Mouse (Mus musculus): ENCODE results near the gene Gnas. TPM values are rescaled to one million over a fixed set of nuclear protein-coding genes. Genes with fewer than 3 reads are reported as not detected.

Gene Gnas
- polyA plus RNA-seq, 1 experiment from 2014 or later, result 2,600 TPM

DNA sequence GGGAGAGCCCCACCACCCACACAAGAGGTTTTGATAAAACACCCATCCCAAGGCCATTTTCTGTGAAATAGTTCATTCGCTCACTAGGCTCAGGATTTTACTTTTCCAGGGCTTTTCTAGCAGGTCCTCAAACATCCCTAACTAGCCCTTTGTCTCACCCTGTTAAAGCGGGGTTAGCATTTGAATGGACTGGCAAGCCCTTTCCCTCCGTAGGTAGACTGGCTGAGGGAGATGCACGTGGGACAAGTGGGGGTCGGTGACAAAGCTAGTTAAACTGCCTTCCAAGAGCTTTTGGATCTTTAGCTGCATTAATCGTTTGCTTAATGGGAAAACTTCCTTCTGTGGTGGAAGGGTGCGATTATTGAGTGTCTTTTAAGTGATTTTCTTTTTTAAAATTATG lies 3.8 kb downstream of the Gnas start:
- peaks cover 55% of the 10 kb centered on the region for H3K27me3 ChIP-seq (replicated peaks; ENCODE audit: control insufficient read depth, insufficient read depth, low read length)
- H3K9me3 ChIP-seq (ENCODE audit: control insufficient read depth, low read length), result peaks cover 40% of the 10 kb centered on the region
- DNase-seq (ENCODE audit: low spot score) (no peak), ATAC-seq (ENCODE audit: low read depth) (no peak)
- WGBS, result 42% methylated on average over 7 of the region's 7 CpGs
- H3K4me2 ChIP-seq (ENCODE audit: low read depth, low read length), result no peak overlapping the region
- H3K4me1 ChIP-seq (ENCODE audit: control insufficient read depth, insufficient read depth, low read length), result no peaks in the 10 kb centered on the region; the same call in 1 of the 2 replicates
- H3K36me3 ChIP-seq (ENCODE audit: control insufficient read depth, insufficient read depth, low read length), result peaks cover 62% of the 10 kb centered on the region
- no peak overlapping the region for H3K9ac ChIP-seq (ENCODE audit: low read depth, low read length)
- H3K4me3 ChIP-seq (ENCODE audit: low read depth, low read length), result peak overlapping the region; percentile 35
- H3K27ac ChIP-seq (replicated peaks; ENCODE audit: low read depth, low read length), result no peak overlapping the region

DNA sequence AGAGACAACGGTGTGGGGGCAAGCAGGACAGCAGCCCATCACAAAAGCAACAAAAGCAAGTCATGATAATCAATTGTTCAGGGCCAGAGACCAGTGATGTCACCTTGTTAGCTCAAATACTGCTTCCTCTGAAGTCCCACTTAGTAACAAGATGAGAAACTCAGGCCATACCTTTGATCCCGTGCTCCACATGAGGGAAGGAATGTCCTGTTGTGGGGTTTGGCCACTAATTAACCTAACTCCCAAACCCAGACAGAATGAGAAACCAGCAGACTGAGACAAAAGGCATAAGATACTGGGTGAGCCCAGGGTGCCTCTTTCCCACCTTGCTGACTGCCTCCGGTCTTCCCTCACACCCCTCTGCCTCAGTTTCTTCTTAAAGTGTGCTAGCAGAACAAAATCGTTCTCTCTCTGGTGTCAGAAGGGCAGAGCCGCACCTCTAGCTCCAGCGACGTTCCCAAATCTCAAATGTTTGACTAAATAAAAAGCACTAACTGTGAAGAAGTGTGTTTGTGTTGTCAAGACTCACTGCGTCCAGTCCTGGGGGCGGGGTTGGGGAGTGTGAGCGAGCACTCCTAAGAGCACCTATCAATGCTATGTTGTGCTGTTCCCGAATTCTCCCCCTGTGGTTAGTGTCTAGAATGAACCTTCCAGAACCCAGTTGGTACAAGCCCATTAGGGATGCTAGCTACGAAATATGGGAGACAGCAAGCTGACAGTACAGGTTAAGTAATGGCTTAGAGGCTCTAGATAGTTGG lies 4.7 kb downstream of the Gnas start:
- H3K27ac ChIP-seq (replicated peaks; ENCODE audit: low read depth, low read length), result no peak overlapping the region
- H3K27me3 ChIP-seq (replicated peaks; ENCODE audit: control insufficient read depth, insufficient read depth, low read length), result peaks cover 49% of the 10 kb centered on the region
- ATAC-seq (ENCODE audit: low read depth) (no peak), DNase-seq (ENCODE audit: low spot score) (no peak)
- WGBS, result 56% methylated on average over 12 of the region's 12 CpGs
- peaks cover 4% of the 10 kb centered on the region; the same call in 1 of the 2 replicates for H3K4me1 ChIP-seq (ENCODE audit: control insufficient read depth, insufficient read depth, low read length)
- peaks cover 60% of the 10 kb centered on the region for H3K36me3 ChIP-seq (ENCODE audit: control insufficient read depth, insufficient read depth, low read length)
- no peak overlapping the region for H3K4me3 ChIP-seq (ENCODE audit: low read depth, low read length)
- H3K9me3 ChIP-seq (ENCODE audit: control insufficient read depth, low read length), result peaks cover 40% of the 10 kb centered on the region
- H3K9ac ChIP-seq (ENCODE audit: low read depth, low read length), result no peak overlapping the region
- no peak overlapping the region for H3K4me2 ChIP-seq (ENCODE audit: low read depth, low read length)

DNA sequence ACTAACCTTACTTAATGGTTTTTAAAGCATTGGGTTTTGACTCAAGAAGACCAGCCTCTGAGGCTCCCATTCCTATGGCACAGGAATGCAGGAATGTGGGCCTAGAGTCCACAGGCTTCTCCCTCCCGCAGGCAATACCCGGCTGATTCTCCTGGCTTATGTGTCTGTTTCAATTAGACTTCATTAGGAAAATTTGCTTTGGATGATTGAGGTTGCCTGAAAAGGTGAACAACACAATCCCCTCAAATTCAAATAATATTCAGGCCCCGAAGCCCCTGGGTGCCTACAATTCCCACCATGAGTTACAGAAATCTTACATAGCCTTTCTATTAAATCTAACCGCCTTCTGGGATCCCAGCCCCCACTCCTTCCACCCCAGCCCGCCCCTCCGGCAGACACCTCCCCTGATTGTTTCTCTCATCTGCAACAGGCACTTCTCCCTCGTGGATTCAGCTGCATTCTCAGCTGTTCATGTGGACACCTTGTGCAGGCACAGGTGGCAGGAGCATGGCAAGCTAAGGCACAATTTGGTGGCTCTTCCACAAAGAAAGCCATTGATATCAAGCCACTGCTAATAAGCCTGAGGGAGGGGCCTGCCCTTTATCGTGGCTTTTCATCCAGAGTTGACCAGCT lies 7.0 kb downstream of the Gnas start:
- H3K27me3 ChIP-seq (replicated peaks; ENCODE audit: control insufficient read depth, insufficient read depth, low read length), result peaks cover 26% of the 10 kb centered on the region
- no peak overlapping the region for H3K9ac ChIP-seq (ENCODE audit: low read depth, low read length)
- ATAC-seq (ENCODE audit: low read depth) (no peak), DNase-seq (ENCODE audit: low spot score) (no peak)
- WGBS, result 46% methylated on average over 8 of the region's 8 CpGs
- peaks cover 4% of the 10 kb centered on the region; the same call in 1 of the 2 replicates for H3K4me1 ChIP-seq (ENCODE audit: control insufficient read depth, insufficient read depth, low read length)
- peaks cover 47% of the 10 kb centered on the region for H3K36me3 ChIP-seq (ENCODE audit: control insufficient read depth, insufficient read depth, low read length)
- peak overlapping the region; percentile 48 for H3K4me2 ChIP-seq (ENCODE audit: low read depth, low read length)
- H3K27ac ChIP-seq (replicated peaks; ENCODE audit: low read depth, low read length), result no peak overlapping the region
- H3K9me3 ChIP-seq (ENCODE audit: control insufficient read depth, low read length), result peaks cover 38% of the 10 kb centered on the region
- H3K4me3 ChIP-seq (ENCODE audit: low read depth, low read length), result peak overlapping the region; percentile 20; the same call in 1 of the 2 replicates

DNA sequence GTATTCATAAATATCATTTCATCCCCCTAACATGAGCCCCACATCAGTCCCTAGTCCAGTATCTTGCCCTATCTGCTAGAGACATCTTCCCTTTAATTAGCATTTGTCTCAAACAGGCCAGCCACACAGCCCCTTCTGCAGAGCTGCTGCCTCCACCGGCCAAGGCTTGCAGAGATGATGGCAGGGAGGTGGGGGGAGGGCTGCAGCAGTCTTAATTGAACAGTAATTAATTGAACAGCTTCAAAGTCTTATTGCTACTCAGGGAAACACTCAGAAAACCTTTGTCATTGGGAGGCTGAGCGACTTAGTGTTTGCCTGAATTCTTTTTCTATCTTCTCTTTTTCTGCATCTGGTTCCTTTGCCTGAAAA lies 7.5 kb downstream of the Gnas start:
- Histone ChIP-seq H3K4me2 (ENCODE audit: low read depth, low read length) (peak overlapping the region; percentile 48), H3K9ac (ENCODE audit: low read depth, low read length) (no peak overlapping the region), H3K27me3 (replicated peaks; ENCODE audit: control insufficient read depth, insufficient read depth, low read length) (peaks cover 21% of the 10 kb centered on the region), H3K36me3 (ENCODE audit: control insufficient read depth, insufficient read depth, low read length) (peaks cover 47% of the 10 kb centered on the region), H3K4me1 (ENCODE audit: control insufficient read depth, insufficient read depth, low read length) (peaks cover 4% of the 10 kb centered on the region; the same call in 1 of the 2 replicates), H3K9me3 (ENCODE audit: control insufficient read depth, low read length) (peaks cover 38% of the 10 kb centered on the region), H3K4me3 (ENCODE audit: low read depth, low read length) (peak overlapping the region; percentile 20), H3K27ac (replicated peaks; ENCODE audit: low read depth, low read length) (no peak overlapping the region)
- DNase-seq (ENCODE audit: low spot score) (no peak), ATAC-seq (ENCODE audit: low read depth) (no peak)
- WGBS, result 15% methylated on average over 2 of the region's 2 CpGs

DNA sequence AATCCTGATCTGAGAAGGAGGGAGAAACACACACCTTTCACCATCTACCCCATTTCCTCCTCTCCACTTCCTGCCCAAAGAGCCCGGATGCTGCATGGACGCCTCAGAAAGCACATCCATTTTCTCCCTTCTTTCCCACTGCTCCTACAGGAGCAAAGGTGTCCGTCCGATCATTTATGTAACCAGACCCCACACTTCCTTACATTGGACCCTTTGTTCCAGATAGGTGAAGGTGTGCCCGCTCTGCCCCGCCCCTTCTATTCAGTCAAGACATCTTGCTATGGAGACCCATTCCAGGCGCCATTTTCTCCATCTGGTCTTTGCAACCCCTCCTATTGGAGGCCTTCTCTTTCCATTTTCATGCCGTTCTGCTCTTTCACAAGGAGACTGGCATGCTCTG lies 10.3 kb downstream of the Gnas start:
- 51% methylated on average over 8 of the region's 8 CpGs for WGBS

DNA sequence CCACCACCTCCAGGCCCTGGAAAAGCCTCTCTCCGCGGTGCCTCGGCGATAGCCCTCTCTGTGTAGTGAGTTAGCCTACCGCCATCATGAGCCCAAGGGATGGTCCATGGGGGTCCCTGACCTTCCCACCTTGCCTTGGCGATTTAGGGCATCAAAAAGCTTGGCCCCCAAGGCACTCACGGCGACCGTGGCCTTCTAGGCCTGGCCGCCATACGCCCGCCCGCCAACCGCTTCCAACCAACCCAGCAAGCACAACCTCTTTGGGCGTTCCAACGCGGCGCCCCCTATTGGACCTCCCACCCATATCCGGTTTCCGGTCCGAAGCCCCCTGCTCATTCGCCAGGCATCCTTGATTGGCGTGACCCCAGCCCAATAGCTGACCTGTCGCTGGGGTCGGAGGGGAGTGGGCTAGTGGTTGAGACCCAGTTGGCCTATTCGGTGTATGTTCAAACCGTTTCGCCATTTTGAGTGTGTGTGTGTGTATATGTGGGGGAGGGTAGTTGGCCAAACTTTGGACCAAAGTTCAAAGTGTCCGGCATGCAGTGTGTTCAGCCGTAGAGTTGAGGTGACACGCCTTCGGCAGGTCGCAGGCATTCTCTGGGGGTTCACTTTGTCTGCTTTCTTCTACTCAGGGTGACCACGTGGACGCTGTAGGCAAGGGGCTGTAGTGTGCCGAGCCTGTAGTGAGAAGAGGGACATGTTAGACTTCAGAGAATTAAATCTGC lies 11.2 kb downstream of the Gnas start:
- peak overlapping the region; percentile 65 for H3K4me2 ChIP-seq (ENCODE audit: low read depth, low read length)
- peak; percentile 97 for DNase-seq (ENCODE audit: low spot score)
- H3K27me3 ChIP-seq (replicated peaks; ENCODE audit: control insufficient read depth, insufficient read depth, low read length), result peaks cover 26% of the 10 kb centered on the region
- peaks cover 62% of the 10 kb centered on the region for H3K9me3 ChIP-seq (ENCODE audit: control insufficient read depth, low read length)
- WGBS, result 63% methylated on average over 36 of the region's 36 CpGs
- H3K36me3 ChIP-seq (ENCODE audit: control insufficient read depth, insufficient read depth, low read length), result peaks cover 60% of the 10 kb centered on the region
- peak; percentile 90 for ATAC-seq (ENCODE audit: low read depth)
- peak overlapping the region; percentile 75 for H3K9ac ChIP-seq (ENCODE audit: low read depth, low read length)
- H3K27ac ChIP-seq (replicated peaks; ENCODE audit: low read depth, low read length), result peak overlapping the region; percentile 83
- peaks cover 4% of the 10 kb centered on the region; the same call in 1 of the 2 replicates for H3K4me1 ChIP-seq (ENCODE audit: control insufficient read depth, insufficient read depth, low read length)
- H3K4me3 ChIP-seq (ENCODE audit: low read depth, low read length), result peak overlapping the region; percentile 57

More for the DNA sequence above, 10.3 kb downstream of the Gnas start:
- Histone ChIP-seq H3K36me3 (ENCODE audit: control insufficient read depth, insufficient read depth, low read length) (peaks cover 53% of the 10 kb centered on the region), H3K4me3 (ENCODE audit: low read depth, low read length) (peak overlapping the region; percentile 57), H3K9me3 (ENCODE audit: control insufficient read depth, low read length) (peaks cover 53% of the 10 kb centered on the region), H3K4me1 (ENCODE audit: control insufficient read depth, insufficient read depth, low read length) (peaks cover 4% of the 10 kb centered on the region; the same call in 1 of the 2 replicates), H3K27ac (replicated peaks; ENCODE audit: low read depth, low read length) (peak overlapping the region; percentile 83), H3K27me3 (replicated peaks; ENCODE audit: control insufficient read depth, insufficient read depth, low read length) (peaks cover 18% of the 10 kb centered on the region), H3K9ac (ENCODE audit: low read depth, low read length) (peak overlapping the region; percentile 75), H3K4me2 (ENCODE audit: low read depth, low read length) (peak overlapping the region; percentile 49)
- DNase-seq (ENCODE audit: low spot score) (no peak), ATAC-seq (ENCODE audit: low read depth) (no peak)

DNA sequence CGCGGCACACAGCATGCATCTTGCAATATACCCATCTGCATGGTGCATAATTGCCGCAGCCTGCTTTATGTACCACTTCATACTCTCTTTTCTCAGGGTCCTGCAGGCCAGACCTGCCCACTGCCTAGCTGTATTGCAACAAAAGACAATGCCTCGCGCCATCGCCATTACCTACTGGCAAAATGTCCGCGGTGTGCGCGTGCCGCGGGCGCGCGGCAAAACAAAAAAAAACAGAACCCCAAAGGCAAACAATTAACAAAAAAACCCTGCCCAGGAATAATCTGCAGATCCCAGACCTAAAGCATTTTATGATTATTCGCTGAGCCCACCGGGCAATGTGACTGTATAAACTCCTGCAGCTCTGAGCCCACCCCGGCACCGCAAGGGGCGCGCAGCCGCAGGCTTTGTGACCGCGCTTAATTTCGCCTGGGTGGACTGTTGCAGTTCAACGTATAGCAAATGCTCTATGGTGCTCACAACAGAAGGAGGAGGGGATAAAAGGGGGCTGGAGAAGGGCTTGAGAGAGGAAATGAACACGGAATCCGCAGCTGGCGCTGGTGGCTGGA lies 11.9 kb downstream of the Gnas start:
- Histone ChIP-seq H3K9me3 (ENCODE audit: control insufficient read depth, low read length) (peaks cover 68% of the 10 kb centered on the region), H3K4me2 (ENCODE audit: low read depth, low read length) (peak overlapping the region; percentile 65), H3K27me3 (replicated peaks; ENCODE audit: control insufficient read depth, insufficient read depth, low read length) (peaks cover 32% of the 10 kb centered on the region), H3K36me3 (ENCODE audit: control insufficient read depth, insufficient read depth, low read length) (peaks cover 63% of the 10 kb centered on the region), H3K4me3 (ENCODE audit: low read depth, low read length) (peak overlapping the region; percentile 57), H3K27ac (replicated peaks; ENCODE audit: low read depth, low read length) (peak overlapping the region; percentile 68), H3K9ac (ENCODE audit: low read depth, low read length) (peak overlapping the region; percentile 54), H3K4me1 (ENCODE audit: control insufficient read depth, insufficient read depth, low read length) (peaks cover 4% of the 10 kb centered on the region; the same call in 1 of the 2 replicates)
- ATAC-seq (ENCODE audit: low read depth), result no peak
- no peak for DNase-seq (ENCODE audit: low spot score)
- 67% methylated on average over 29 of the region's 29 CpGs for WGBS

DNA sequence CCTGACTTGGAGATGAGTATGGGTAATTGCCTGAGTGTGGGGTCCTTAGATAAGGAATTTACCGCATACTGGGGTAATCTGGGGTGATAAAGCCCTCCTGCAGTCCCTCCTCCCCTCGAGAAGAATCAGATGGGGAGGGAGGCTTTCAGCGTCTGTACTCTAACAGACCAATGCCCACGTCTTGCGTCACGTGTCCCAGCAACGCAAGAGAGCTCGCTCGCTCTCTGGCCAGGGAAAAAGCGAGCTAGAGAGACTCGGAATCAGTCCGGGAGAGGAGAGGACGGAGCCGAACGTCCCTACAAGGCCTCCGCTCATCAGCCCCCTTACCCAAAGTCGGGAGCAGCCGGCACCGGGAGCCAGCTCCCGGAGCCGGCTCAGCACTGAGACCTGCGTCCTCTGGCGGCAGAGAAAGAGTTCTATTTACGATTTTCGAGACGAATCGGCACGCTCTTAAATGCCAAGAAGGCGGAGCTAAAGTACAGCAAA lies 13.0 kb downstream of the Gnas start:
- peak overlapping the region; percentile 65 for H3K4me2 ChIP-seq (ENCODE audit: low read depth, low read length)
- WGBS, result 69% methylated on average over 29 of the region's 29 CpGs
- H3K9ac ChIP-seq (ENCODE audit: low read depth, low read length), result no peak overlapping the region
- ATAC-seq (ENCODE audit: low read depth) (no peak), DNase-seq (ENCODE audit: low spot score) (no peak)
- H3K9me3 ChIP-seq (ENCODE audit: control insufficient read depth, low read length), result peaks cover 70% of the 10 kb centered on the region
- peak overlapping the region; percentile 39 for H3K4me3 ChIP-seq (ENCODE audit: low read depth, low read length)
- peaks cover 4% of the 10 kb centered on the region; the same call in 1 of the 2 replicates for H3K4me1 ChIP-seq (ENCODE audit: control insufficient read depth, insufficient read depth, low read length)
- H3K36me3 ChIP-seq (ENCODE audit: control insufficient read depth, insufficient read depth, low read length), result peaks cover 68% of the 10 kb centered on the region
- no peak overlapping the region for H3K27ac ChIP-seq (replicated peaks; ENCODE audit: low read depth, low read length)
- peaks cover 34% of the 10 kb centered on the region for H3K27me3 ChIP-seq (replicated peaks; ENCODE audit: control insufficient read depth, insufficient read depth, low read length)
